Mouse (Mus musculus) stomach, postnatal 0 days (tissue): ENCODE data around the gene Mctp1.

Experiments
- CTCF ChIP-seq: IDR thresholded peaks from 2 replicates; pipeline ENCODE4 v1.5.1; 2016; ENCODE audit warnings: antibody characterized with exemption, low read depth, mild to moderate bottlenecking, moderate library complexity
- EP300 ChIP-seq: optimal IDR thresholded peaks from 2 replicates; pipeline ENCODE3; 2016; ENCODE audit warnings: antibody characterized with exemption

DNA sequence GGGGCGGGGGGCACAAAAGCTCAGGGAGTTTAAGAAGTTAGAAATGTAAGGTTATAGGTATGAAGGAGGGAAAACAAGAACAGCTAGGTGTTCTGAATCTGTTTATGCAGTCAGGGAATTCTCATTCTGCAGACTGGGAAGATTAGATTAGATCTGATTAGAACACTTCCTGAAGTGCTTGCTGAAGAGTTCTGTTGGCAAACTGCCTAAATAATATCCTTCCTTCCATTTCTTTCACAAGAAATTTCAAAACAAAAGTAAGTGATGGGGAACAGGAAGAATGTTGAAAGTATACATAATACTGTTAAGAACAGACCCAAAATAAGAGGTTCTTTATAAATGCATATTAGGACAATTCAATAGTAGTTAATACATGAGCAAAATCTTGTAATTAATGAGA, 678.9 kb downstream of the Mctp1 start:
- no peak for TF ChIP-seq CTCF
- no peak for TF ChIP-seq EP300
